9 mouse cellular contexts compared by ENCODE assay signal in genomic region chr16:52134631-52135227, GRCm38 (mm10).
A peak's percentile ranks its signal among the peaks of the same experiment; 100 is the strongest.
DNase-seq lines count a peak whose midpoint lies in the region; ATAC-seq lines count a peak whose summit lies in the region.
"Had no signal": no experiment of that assay in that cellular context is flagged by ENCODE, and none has a peak within 500 bp of the region (broad histone marks: within the 10 kb centered on the region; RNA-seq: fewer than 3 reads in every experiment).

No protein-coding gene starts in this region.

- H3K27ac ChIP-seq in forebrain, embryonic 15.5 days (replicated peaks): peak overlapping the region; percentile 79
- H3K27ac ChIP-seq: lung, embryonic 15.5 days had no signal

- intact Hi-C loops in left cerebral cortex, postnatal 36 days (cut with DNase I): no loop called here

- no peak overlapping the region for H3K9ac ChIP-seq in forebrain, embryonic 15.5 days (replicated peaks)
- H3K9ac ChIP-seq: lung, embryonic 15.5 days had no signal

- H3K36me3 ChIP-seq in forebrain, embryonic 15.5 days: peaks cover 7% of the 10 kb centered on the region; the same call in 1 of the 2 replicates

- H3K9me3 ChIP-seq in forebrain, embryonic 15.5 days: no peaks in the 10 kb centered on the region
- H3K9me3 ChIP-seq: lung, embryonic 15.5 days had no signal

- peak; percentile 69 for DNase-seq in adrenal gland, adult 8-10 months
- DNase-seq in cerebellum, adult 9-10 months: peak; percentile 58
- DNase-seq in left cerebral cortex, postnatal 36 days (ENCODE audit: low spot score in 2 of 2): peak; percentile 72 to 75
- DNase-seq in right cerebral cortex, postnatal 25 days: peak; percentile 74
- no peak for DNase-seq in B cell, adult 2 months
- DNase-seq in kidney, adult 11 months: no peak

- WGBS in forebrain, embryonic 15.5 days: 38% methylated on average over 11 of the region's 11 CpGs

- H3K4me2 ChIP-seq in forebrain, embryonic 15.5 days (replicated peaks): 0 out of 2 replicates have a peak overlapping the region, but pooled peaks have one; percentile 13
- H3K4me2 ChIP-seq: lung, embryonic 15.5 days had no signal

- peaks cover 16% of the 10 kb centered on the region for H3K4me1 ChIP-seq in forebrain, embryonic 15.5 days

- no peaks in the 10 kb centered on the region for H3K27me3 ChIP-seq in forebrain, embryonic 15.5 days
- H3K27me3 ChIP-seq: lung, embryonic 15.5 days had no signal

- no peak overlapping the region for H3K4me3 ChIP-seq in forebrain, embryonic 15.5 days
- H3K4me3 ChIP-seq: lung, embryonic 15.5 days had no signal

- peak; percentile 93 for ATAC-seq in forebrain, embryonic 15.5 days (replicated peaks)
- peak; percentile 17 to 48; a peak in 2 of 4 replicates for ATAC-seq in hematopoietic stem cell, adult 5-6 weeks (replicated peaks in 1 of 2; ENCODE audit: insufficient read depth in 1 of 2, low FRiP score in 2 of 2, low TSS enrichment in 1 of 2, low read depth in 1 of 2, poor library complexity in 2 of 2, severe bottlenecking in 2 of 2)

Comparison
In these comparisons a context has a peak if more than half of its experiments do, and no peak if none do; other contexts are left out.
1. DNase-seq: peak in adrenal gland, adult 8-10 months (single experiment), cerebellum, adult 9-10 months (single experiment), left cerebral cortex, postnatal 36 days (2 of 2) and right cerebral cortex, postnatal 25 days (single experiment); none in B cell, adult 2 months (0 of 2) and kidney, adult 11 months (single experiment).